Mouse (Mus musculus): ENCODE results near the gene Cirbp.

Cirbp gene

DNA sequence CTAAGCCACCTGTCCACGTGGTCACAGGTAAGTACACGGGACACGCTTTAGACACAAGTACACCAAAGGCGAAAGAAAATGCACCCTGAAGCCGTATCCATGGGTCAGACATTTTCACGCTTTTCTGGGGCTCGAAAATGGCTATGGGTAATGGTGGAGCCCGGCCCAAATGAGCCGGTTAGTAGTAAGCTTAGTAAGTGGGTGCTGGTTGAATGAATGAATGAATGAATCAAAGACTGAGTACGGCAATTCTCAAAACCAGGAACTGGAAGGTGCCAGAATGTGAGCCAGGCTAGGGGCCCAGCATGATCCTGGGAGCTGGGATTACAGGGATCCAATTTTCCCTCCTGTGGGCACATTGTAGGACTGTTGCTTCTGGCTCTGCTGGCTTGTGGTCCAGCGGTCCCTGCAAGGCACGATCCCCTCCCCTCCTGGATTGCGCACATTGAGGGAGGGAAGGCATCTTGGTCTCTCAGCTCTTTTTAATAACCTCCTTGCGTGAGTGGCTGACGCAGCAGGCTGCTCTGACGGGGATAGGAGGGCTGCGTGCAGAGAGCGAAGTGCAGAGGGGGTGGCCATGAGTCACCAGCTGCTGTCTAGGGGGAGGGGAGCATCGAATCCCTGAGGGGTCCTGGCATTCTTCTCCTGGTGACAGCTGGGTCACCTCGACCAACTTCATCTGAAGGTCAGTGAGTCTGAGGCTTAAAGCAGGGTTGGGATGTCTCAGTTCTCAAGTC lies at the start of gene Cirbp:
Gene Cirbp (plus strand): TSS at position 594 of the 737 bp plus-strand sequence.
- DNase-seq (ENCODE audit: low read depth): peak; percentile 87

DNA sequence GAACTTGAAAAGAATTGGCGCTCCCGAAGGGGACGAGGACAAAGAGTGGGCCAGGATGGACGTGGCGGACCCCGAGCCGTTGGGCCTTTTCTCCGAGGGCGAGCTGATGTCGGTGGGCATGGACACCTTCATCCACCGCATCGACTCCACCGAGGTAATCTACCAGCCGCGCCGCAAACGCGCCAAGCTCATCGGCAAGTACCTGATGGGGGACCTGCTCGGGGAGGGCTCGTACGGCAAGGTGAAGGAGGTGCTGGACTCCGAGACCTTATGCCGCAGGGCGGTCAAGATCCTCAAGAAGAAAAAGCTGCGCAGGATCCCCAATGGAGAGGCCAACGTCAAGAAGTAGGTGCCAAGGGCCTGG lies 49.2 kb upstream of the Cirbp start:
- no peak for DNase-seq (ENCODE audit: low read depth)

DNA sequence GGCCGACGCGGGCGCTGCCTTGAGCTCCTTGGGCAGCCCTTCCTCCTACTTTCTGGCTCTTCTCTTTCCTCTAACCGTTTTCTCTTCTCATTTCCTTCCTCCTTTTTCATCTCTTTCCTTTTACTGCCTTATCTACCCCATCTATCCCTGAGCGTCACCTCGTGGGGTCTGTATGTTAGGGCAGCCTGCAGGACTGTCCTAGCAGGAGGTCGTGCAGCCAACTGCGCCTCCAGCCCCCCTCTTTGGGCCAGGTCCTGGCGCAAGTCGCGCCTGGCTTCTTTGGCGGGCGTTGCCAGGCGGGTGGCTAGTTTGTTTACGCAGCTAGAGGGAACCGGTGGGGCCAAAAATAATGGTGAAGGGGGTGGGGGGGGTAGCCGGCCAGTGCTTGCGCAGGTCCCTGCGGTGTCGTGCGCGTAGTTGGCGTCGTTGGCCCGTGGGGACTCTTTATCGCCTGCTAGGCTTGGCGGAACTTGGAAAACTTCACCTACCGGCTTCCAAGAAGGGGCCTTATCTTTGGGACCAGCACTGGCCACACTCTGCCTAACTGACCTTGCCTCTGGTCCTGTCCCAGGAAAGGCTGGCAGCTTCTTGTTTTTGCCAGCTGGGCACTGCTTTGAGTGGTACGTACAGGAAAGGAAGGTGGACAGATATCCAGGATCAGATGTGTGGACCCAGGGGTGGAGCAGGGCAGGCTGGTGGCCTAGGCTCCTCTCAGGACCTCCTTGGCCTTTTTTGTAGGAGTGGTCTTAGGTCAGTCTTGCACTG lies 48.7 kb upstream of the Cirbp start:
- peak; percentile 73 for DNase-seq (ENCODE audit: low read depth)

DNA sequence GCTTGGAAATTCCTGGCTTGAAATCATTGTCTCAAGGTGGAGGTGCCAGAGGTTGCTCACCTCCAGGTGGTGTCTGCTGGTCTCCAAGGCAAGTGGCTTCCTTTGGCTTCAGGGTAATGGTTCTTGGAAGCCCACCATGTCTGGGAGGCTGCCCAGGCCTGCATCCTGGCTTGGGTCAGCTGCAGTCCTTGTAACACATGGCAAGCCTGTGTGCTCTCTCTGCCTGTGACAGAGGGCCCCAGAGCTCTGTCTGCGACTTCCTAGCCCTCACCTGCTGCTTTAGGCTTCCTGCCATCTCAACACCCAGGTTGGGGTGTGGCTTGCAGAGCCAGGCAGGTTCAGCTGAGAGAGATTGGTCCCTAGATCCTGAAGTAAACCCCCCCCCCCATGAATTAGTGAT lies 48.0 kb upstream of the Cirbp start:
- no peak for DNase-seq (ENCODE audit: low read depth)

DNA sequence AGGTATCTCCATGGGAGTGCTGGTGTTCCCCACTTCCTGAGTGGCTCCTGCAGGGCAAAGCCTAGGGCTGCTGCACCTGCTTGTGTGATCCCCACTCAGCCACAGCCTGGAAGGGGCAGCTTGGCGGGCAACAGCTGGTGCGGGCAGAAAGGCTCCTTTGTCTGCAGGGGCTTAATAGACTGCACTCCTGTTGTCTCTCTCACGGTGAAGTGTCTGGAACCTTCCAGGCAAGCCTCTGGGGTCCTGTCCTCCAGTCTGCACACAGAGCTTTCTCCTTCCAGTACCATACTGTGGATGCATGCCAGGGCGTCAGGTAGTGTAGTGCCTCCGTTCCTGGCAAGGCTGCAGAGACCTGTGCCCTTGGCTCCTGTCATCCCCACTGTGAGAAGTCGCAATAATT lies 47.2 kb upstream of the Cirbp start:
- no peak for DNase-seq (ENCODE audit: low read depth)

DNA sequence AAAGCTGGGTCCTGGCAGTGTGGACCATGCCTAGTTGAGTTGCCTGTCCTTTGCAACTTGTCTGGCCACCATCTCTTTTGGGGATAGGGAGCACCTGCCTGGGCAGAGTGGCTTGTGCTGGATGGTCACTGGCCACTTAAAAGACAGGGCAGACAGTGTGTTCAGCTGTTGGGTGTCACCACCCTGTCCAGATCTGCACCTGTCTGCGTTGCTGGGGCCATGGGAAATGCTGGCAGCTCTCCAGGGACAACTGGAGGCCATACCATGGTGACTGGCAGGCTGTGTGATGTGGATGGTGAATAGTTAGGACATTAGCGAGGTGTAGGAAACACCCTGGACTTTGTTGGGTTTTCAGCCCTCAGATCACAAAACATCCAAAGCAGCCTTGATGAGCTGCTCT lies 45.6 kb upstream of the Cirbp start:
- DNase-seq (ENCODE audit: low read depth): no peak

DNA sequence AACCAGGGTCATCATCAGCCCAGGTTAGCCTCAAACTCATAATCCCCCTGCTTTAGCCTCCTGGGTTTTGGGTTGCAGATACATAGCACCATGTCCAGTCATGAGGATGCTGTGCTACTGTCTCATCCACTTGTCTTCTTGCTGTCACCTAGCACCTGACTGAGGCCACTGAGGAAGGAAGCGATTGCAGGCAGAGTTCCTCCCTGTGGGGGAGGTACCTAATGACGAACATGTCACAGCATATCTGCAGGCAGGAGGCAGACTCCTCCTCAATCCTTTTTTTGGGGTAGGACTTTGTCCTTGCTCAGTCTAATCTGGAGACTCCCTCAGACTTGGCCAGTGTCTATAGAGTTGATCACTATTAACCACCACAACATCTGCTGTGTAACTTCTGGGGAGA lies 44.1 kb upstream of the Cirbp start:
- no peak for DNase-seq (ENCODE audit: low read depth)

DNA sequence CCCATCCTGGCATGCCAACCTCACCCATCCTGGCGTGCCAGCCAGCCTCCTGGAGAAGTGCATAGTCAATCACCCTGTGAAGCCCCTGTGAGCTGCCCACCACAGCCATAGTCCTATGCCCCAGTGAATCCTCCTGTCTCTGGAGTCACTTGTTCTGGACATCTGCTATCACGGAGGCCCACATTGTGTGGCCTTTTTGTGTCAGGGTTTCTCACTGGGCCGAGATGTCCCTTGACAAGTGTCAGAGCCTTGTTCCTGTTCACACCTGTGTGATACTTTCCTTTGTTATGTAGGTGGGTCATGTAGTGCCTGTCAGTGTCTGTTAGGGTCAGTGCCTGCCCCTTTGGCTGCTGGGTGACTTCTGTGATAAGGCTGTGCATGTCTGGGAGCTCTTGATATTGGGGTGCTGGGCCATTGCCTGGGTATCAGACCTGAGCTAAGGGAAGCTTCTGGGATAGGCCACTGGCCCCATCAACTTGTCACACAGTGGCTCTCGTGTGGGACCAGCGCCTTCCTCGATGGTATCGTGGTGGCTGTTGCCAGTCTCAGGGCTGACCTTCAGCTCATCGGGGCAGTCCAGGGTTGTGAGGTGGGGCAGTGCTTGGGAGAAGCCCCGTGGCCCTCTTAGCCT lies 41.7 kb upstream of the Cirbp start:
- no peak for DNase-seq (ENCODE audit: low read depth)

DNA sequence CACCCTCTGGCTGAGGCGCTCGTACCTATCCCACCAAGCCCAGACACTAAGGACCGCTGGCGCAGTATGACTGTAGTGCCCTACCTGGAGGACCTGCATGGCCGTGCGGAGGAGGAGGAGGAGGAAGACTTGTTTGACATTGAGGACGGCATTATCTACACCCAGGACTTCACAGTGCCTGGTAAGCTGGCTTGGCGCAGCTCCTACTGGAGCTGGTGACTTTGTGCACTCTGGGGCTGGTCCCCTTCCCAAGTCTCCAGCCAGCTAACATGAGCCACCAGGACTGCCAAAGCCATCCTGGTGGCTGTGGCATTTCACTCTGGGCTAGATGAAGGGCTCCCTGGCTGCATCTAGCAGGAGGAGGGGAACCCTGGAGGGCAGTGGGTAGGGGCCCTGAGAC lies 37.9 kb upstream of the Cirbp start:
- DNase-seq (ENCODE audit: low read depth): no peak

DNA sequence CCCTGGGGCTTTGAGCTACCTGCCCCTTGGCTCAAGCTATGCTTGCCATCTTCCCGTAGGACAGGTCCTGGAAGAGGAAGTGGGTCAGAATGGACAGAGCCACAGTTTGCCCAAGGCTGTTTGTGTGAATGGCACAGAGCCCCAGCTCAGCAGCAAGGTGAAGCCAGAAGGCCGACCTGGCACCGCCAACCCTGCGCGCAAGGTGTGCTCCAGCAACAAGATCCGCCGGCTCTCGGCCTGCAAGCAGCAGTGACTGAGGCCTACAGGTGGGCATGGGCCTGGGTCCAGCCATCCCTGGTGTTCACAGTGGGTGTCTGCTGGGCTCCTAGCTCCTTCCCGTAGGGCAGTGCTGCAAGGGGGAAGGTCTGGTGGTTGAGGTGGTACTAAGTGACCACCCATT lies 35.9 kb upstream of the Cirbp start:
- DNase-seq (ENCODE audit: low read depth): no peak

DNA sequence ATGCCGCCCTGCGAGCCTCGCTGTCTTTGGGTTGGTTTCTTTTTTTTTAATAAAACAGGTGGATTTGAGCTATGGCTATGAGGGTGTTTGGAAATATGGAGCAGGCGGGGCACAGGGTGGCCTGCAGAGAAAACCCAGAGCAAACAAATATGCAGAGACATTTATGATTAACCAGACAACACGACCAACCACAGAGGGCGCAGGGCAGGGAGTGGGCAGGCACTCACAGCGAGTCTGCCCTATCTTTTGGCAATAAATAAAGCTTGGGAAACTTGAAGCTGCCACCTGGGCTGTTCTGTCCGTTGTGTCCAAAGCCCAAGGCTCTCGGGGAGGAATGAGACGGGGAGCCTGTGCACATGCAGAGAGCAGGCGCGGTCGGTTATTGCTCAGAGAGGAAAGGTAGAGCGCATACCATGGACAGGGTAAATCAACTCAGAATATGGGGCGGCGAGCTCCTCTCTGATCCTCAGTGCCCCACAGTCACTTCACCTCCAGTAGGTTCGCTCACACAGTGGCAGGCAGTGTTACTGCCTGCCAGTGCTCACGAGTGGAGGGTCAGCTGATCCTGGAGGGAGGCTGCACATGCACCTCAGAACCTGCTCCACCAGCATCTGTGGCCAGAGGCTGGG lies 35.3 kb upstream of the Cirbp start:
- no peak for DNase-seq (ENCODE audit: low read depth)

DNA sequence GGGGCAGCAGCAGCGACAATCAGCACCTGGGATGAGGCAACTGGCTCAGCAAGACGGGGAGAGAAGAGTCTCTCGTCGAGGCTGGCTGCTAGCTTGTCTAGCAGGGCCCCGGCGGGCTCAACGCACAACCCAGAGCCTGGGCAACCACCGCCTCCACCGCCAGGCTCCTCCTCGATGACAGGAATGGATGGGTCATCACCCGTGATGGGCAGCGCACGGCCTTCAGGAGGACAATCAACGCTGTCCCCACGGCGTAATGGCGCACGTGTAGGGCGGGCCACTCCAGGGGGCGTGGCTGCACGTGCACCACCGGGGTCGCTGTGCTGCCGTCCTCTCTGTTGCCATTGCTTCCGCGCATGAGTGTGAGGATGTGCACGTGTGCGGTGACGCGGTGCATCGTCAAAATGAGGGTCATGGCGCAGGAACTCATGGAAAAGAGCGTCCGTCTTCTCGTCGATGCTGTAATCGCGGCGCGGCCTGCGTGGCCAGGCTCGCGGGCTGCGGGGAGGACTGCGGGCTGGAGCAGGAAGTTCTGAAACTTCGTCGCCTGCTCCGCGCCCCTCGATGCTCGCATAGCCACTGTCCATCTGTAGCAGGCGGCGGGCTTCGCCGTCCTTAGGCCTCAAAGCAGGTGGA lies 34.4 kb upstream of the Cirbp start:
- DNase-seq (ENCODE audit: low read depth): no peak

DNA sequence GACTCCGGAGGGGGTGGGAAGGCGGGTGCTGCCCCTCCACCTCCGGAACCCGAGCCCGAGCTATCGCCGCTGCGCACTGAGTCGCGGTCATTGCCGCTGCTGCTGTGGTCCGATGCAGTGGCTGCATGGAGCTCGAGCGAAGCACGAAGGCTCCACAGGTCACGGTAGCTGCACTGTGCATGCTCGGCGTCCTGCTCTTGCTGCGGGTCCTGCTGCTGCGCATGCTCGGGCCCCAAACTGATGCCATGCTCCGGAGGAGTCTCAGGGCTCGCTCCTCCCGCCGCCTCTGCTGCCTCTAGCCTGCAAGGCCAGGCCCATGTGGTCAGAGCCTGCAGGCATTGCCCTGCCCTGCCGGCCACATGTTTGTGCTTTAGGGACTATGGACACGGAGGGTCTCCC lies 33.8 kb upstream of the Cirbp start:
- no peak for DNase-seq (ENCODE audit: low read depth)

DNA sequence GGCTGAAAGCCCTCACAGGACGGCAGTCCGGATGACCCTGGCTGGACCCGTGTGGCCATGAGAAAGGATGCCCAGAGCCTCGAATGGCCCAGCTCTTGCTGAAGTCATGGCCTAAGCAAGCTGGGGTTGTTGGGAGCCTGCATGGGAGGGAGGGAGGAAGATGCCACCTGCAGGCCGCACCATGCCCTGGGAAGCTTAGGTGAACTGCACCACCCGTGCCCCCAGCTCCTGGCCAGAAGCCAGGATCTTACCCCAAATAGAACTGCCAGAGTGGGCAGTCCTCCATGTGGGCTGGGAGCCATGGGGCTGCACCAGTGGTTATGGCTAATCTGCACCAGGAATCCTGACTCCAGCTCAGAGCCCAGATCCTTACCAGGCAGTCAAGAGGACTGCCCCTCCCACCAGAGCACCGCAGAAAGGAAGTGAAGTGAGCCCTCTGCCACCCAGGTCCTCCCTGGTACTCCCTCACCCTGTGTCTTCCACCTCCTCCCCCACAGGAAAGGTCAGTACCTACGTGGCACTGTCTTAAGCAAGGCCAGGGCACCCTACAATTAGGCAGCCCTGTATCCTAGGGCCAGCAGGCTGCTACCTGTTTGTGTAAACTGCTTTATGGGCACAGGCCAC lies 32.4 kb upstream of the Cirbp start:
- peak; percentile 39 for DNase-seq (ENCODE audit: low read depth)

DNA sequence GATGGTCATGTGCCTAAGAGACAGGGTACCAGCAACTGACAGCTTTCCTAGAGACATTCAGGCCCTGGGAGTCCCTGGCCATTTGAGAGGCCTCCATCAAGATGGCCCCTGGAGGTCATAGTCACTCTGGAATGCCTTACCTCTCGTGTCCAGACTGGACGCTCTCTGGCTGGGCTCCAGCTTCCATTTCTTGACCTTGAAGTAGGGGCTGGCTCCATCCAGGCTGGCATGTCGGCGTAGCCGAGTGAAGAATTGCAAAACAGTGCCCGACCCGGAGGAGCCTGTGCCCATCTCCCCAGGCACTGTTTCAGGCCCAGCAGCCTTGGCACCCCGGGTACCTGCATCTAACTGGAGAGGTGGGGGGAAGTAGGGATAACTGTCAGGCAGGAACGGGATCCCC lies 31.4 kb upstream of the Cirbp start:
- DNase-seq (ENCODE audit: low read depth): no peak

DNA sequence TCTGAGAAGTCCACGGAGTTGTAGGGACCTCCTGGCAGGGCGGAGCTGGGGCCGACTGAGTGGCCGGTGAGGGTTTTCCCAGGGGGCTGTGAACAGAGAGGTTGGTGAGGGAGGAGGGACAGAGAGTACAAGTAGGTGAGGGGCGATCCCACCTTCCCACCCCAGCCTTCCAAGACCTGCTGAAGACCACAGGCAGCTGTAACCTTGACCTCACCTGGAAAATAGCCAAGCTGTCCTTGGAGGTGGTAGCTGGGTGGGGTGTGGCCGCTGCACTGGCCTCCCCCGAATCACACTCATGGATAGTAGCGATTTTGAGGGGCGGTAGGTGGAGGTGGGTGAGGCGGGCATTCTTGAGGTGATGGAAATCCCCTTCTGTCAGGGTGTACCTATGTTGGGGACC lies 30.6 kb upstream of the Cirbp start:
- DNase-seq (ENCODE audit: low read depth): no peak

DNA sequence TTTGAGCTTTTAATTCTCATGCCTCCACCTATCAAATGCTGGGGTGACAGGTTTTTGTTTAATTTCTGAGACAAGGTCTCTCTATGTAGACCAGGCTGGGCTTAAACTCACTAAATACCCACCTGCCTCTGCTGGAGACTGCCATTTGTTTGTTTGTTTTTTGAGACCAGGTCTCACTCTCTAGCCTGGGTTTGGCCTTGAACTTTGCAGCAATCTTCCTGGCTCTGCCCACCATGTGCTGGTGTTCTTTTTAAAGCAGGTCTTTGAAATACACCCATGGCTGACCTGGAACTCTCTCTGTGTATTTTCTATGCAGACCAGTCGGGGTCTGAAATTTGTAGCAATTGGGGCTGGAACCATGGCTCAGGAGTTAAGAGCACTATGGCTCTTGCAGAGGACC lies 30.1 kb upstream of the Cirbp start:
- no peak for DNase-seq (ENCODE audit: low read depth)

DNA sequence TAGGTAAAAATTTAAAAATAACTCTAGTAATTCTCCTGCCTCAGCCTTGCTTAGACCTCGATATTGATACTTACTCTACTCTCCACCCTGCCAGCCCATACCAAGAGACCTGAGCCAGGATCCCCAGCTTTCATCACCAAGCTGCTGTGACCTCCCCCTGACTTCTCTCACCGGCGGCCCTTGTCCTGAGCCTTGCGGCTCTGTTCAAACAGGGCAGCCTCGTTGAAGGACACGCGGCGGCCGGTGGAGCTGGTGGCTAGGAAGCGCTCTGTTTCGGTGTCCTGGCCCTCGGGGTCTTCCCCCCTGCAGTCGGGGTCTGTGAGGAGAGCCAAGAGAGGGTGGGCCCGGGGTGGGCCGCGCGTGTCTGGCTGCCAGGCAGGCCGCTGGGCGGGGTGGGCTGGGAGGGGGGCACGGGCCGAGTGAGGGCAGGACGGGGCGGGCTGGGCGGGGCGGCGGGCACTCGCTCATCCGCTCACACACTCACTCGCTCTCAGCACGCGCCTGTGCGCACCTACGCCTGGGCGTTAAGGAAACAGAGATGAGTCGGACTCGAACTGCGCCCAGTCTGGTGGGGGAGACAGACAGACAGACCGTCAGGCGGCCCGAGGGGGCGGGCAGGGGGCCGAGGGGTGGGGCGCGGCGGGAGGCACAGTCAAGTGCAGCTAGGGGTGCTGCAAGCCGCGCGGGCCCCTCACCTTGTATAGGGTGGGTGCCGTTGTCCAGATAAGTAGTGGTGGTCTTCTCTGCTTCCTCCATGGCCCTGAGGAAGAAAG lies 29.4 kb upstream of the Cirbp start:
- DNase-seq (ENCODE audit: low read depth): no peak

DNA sequence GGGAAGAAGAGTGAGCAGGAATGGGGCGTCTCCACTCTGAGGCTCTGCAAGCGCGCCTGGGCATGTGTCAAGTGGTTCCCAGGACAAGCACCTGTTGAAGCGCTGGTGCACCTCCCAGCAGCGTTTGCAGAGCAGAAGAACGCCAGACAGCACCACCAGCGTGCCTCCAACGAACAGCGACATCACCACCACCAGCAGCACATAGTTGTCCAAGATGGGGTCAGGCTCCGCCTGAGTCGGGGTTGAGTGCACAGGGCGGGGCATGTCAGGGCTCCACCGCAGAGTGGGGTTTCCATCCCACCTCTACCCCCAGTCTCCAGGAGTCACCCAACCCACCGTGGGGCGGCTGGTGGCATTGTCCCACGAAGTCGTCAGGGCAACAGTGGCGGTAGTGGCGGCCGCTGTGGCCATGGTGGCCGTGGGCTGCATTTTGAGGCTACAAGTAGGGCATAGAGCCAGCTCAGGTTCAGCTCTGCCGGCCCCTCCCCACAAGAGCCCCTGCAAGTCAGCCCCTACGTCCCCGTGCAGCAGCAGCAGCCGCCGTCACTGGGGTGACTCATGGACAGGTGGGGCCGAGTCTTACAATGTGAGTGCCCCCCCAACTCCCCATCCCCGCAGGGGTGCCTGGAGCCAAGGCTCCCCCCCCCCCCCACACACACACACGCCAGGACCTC lies 28.7 kb upstream of the Cirbp start:
- no peak for DNase-seq (ENCODE audit: low read depth)

Data from NIH3T3 (cell line).